Mouse (Mus musculus): Measurements from ENCODE around the gene Ftcd. TPM values are rescaled to one million over a fixed set of nuclear protein-coding genes. Genes with fewer than 3 reads are reported as not detected.

Gene Ftcd
- polyA plus RNA-seq, 1 experiment from 2014 or later: not detected

DNA sequence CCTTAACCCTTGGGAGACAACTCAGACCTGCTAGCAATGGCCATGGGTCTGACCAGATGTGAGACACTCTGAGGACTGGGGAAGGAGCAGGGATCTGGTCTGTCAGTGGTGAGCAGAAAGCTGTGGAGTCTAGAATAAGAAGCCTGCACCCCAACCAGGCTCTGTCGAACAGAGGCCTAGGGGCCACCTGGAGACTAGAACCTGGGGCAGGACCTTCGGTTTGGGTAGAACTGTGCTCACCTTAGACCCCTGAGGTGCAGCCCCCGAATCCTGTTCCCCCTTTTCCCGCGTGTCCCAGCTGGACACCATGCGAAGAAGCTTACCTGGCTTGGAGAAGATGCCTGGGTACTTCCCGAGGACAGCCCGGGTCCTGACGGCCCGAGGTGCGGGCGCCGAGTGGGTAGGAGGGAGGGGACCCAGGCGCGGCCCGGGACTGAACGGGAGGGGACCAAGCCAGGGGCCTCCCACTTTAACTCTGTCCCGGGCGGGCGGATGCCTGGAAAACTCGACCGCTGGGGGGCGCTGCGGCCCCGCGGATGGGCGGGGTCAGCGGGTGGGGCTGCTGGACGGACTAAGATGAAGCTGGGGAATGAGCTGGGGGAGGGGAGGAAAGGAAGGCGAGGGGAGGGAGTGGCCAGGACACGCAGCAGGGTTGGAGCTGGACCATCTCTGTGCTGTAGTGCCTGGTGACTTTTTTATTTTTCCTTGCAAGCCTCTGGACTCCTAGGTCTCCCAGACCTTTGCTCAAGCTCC lies 47.7 kb downstream of the Ftcd start, which contains the start of gene Col6a2:
Gene Col6a2 (minus strand): TSS at position 703 of the 753 bp plus-strand sequence.
- Histone ChIP-seq H3K9ac (peak within 1 kb of the TSS; percentile 63), H3K36me3 (no peaks in the 10 kb centered on the region), H3K27ac (no peak within 1 kb of the TSS), H3K4me2 (replicated peaks) (peak within 1 kb of the TSS; percentile 67), H3K4me1 (peaks cover 8% of the 10 kb centered on the region), H3K4me3 (peak within 1 kb of the TSS; percentile 39), H3K27me3 (no peaks in the 10 kb centered on the region), H3K9me3 (replicated peaks) (no peaks in the 10 kb centered on the region)
- peak; percentile 87 for ATAC-seq (ENCODE audit: low FRiP score)
- 3% methylated on average over 31 of the region's 31 CpGs for WGBS

DNA sequence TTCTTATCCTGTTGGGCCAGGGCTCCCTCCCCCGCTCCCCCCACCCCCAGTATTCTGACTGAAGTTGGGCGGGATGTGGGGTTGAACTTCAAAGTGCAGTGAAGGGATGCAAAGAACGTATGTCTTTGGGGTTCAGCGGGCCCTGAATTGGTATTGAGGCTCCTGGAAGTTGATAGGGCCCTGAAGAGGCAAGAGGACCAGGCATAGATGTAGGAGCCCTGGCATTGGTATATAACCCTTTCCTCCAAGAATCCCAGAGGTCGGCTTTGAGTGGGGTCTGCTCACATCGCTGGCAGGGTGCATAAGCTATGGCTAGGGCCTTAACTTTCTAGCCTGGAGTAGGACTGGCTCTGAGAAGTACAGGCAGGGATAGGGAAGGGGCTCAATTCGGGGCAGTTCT lies 48.3 kb downstream of the Ftcd start:
- WGBS: 18% methylated on average over 7 of the region's 7 CpGs
- Histone ChIP-seq H3K36me3 (no peaks in the 10 kb centered on the region), H3K9ac (no peak overlapping the region; the same call in 1 of the 2 replicates), H3K27ac (no peak overlapping the region), H3K27me3 (no peaks in the 10 kb centered on the region), H3K4me2 (replicated peaks) (peak overlapping the region; percentile 67), H3K9me3 (replicated peaks) (no peaks in the 10 kb centered on the region), H3K4me3 (peak overlapping the region; percentile 39), H3K4me1 (peaks cover 8% of the 10 kb centered on the region)
- ATAC-seq (ENCODE audit: low FRiP score): peak; percentile 13; the same call in 1 of the 2 replicates

DNA sequence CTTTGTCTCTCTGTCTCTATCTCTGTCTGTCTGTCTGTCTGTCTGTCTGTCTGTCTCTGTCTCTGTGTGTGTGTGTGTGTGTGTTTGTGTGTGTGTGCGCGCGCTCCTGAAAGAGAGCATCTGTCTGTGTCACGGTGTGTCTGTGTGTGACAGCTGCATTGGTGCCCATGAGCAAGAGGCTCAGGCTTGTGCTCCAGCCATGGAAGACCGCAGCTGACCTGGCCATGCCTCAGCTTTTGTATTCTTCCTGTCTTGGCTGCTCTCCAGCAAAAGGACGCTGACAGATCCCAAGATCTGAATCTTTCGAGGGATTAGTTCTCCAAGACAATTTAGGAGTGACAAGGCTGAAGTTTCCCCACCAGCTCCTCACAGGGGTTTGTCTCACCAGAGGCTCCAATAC lies 49.5 kb downstream of the Ftcd start:
- ATAC-seq (ENCODE audit: low FRiP score): no peak
- peaks cover 8% of the 10 kb centered on the region for H3K4me1 ChIP-seq
- H3K36me3 ChIP-seq: no peaks in the 10 kb centered on the region
- H3K9me3 ChIP-seq (replicated peaks): no peaks in the 10 kb centered on the region
- H3K4me2 ChIP-seq (replicated peaks): no peak overlapping the region
- no peak overlapping the region for H3K27ac ChIP-seq
- no peaks in the 10 kb centered on the region for H3K27me3 ChIP-seq
- WGBS: 73% methylated on average over 7 of the region's 7 CpGs
- H3K9ac ChIP-seq: no peak overlapping the region
- H3K4me3 ChIP-seq: no peak overlapping the region

DNA sequence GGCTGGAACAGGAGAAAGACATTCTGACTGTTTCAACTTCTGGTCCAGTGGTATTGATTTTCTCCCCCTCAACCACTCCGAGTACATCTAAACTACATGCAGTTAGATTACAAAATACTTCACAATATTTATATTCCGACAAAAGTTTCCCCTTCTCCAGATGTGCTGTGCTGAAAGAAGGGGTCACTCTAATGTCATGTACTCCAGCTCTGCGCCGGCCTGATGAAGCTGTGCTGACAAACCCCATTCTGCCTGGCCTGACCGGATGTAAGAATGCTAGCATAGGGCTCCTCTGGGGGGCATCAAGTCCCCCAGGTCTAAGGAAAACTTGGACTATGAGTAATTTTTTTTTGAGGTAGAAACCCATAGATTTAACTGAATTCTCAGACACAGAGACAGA lies 52.3 kb downstream of the Ftcd start:
- ATAC-seq (ENCODE audit: low FRiP score): no peak
- Histone ChIP-seq H3K9me3 (replicated peaks) (no peaks in the 10 kb centered on the region), H3K27me3 (no peaks in the 10 kb centered on the region), H3K36me3 (no peaks in the 10 kb centered on the region), H3K4me3 (no peak overlapping the region), H3K27ac (no peak overlapping the region), H3K9ac (no peak overlapping the region), H3K4me1 (peaks cover 8% of the 10 kb centered on the region), H3K4me2 (replicated peaks) (no peak overlapping the region)
- 75% methylated on average over 5 of the region's 5 CpGs for WGBS

DNA sequence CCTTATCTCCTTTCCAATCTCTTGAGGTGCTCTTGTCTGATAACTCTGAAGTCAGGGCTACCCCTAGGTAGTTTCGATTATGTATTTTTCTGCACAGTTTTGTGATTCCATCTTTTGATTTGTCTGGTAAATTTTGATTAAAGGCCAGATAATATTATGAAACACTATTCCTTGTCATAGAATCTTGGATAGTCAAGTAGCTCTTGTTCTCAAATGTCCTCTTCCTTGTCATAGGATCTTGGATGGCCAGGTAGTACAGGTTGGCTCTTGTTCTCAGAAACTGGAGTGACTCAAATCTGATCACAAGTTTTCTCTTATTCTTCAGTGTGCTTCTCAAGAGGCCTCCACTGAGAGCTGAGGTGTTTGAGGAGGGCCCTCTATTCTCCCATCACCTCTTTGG lies 55.2 kb downstream of the Ftcd start:
- no peak overlapping the region for H3K4me2 ChIP-seq (replicated peaks)
- WGBS: 93% methylated on average over 1 of the region's 1 CpGs
- H3K27ac ChIP-seq: no peak overlapping the region
- no peaks in the 10 kb centered on the region for H3K36me3 ChIP-seq
- H3K9me3 ChIP-seq (replicated peaks): no peaks in the 10 kb centered on the region
- H3K9ac ChIP-seq: no peak overlapping the region
- no peak for ATAC-seq (ENCODE audit: low FRiP score)
- H3K4me1 ChIP-seq: no peaks in the 10 kb centered on the region
- no peaks in the 10 kb centered on the region for H3K27me3 ChIP-seq
- no peak overlapping the region for H3K4me3 ChIP-seq

DNA sequence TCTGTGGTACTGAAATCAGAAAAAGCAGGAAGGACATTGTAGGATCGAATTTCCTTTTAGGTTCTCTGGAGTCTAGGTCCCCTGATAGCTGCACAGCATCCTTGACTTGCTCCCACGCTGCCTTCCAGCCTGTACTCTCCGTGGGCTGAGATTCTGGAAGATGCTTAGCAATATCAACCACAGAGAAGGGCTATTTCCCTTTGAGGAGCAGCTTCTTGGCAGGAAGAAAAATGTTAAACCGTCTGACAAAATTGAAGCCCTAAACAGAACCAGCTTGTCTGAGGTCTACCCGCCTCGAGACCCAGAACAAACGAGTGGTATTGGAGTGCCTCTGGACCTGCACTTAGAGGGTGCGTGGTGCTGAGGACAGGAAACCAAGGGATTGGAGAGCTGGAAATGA lies 57.2 kb downstream of the Ftcd start:
- Histone ChIP-seq H3K36me3 (no peaks in the 10 kb centered on the region), H3K27ac (no peak overlapping the region), H3K4me1 (no peaks in the 10 kb centered on the region), H3K9ac (no peak overlapping the region), H3K27me3 (no peaks in the 10 kb centered on the region), H3K4me2 (replicated peaks) (no peak overlapping the region), H3K9me3 (replicated peaks) (no peaks in the 10 kb centered on the region), H3K4me3 (no peak overlapping the region)
- 75% methylated on average over 8 of the region's 8 CpGs for WGBS
- no peak for ATAC-seq (ENCODE audit: low FRiP score)

DNA sequence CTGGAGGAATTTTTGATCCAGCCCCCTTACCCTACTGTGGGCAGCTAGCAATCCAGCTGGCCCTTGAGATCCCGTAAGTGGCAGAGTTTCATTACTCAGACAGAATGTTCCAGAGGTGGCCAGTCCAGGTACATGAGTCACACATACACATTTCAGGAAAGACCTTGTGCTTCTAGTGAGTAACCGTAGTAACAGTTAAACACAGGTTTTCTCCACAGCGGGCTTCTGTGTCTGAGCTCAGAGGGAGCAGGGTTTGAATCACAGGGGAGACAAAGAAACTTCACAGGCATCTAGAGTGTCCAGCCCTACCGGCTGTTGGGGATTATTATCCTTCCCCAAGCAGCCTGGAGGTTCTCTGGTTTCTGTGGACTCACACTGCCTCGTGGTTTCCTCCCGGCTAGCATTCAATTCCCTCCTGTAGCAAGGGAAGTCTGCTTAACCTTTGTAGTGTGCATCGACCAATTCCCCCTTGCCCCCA lies 58.7 kb downstream of the Ftcd start:
- no peaks in the 10 kb centered on the region for H3K27me3 ChIP-seq
- H3K9me3 ChIP-seq (replicated peaks): no peaks in the 10 kb centered on the region
- H3K4me1 ChIP-seq: no peaks in the 10 kb centered on the region
- no peak for ATAC-seq (ENCODE audit: low FRiP score)
- H3K4me3 ChIP-seq: no peak overlapping the region
- H3K27ac ChIP-seq: no peak overlapping the region; the same call in 1 of the 2 replicates
- H3K9ac ChIP-seq: no peak overlapping the region
- no peaks in the 10 kb centered on the region for H3K36me3 ChIP-seq
- H3K4me2 ChIP-seq (replicated peaks): no peak overlapping the region
- WGBS: 50% methylated on average over 7 of the region's 7 CpGs

DNA sequence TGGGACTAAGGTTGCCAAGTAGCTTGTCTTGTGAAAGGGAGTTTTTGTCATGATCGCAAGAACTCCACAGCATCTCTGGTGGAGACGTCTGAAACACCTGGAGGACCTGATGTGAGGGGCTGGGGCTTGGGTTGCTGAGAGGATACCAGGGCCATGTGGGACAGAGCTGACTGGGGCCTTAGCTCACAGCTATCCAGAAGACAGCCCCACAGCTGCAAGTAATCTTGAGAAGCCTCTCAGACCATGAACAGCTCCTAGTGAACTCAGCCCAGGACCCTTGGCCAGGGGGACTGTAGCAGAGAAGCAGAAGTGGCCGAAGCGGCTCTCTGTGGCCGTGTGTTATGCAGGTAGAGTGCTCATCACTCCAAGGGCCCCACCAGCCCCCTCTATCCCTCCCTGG lies 59.1 kb downstream of the Ftcd start:
- Histone ChIP-seq H3K27ac (peak overlapping the region; percentile 13), H3K4me2 (replicated peaks) (no peak overlapping the region), H3K27me3 (no peaks in the 10 kb centered on the region), H3K9ac (no peak overlapping the region), H3K4me1 (no peaks in the 10 kb centered on the region), H3K36me3 (no peaks in the 10 kb centered on the region), H3K4me3 (no peak overlapping the region), H3K9me3 (replicated peaks) (no peaks in the 10 kb centered on the region)
- ATAC-seq (ENCODE audit: low FRiP score): no peak
- WGBS: 85% methylated on average over 5 of the region's 5 CpGs

DNA sequence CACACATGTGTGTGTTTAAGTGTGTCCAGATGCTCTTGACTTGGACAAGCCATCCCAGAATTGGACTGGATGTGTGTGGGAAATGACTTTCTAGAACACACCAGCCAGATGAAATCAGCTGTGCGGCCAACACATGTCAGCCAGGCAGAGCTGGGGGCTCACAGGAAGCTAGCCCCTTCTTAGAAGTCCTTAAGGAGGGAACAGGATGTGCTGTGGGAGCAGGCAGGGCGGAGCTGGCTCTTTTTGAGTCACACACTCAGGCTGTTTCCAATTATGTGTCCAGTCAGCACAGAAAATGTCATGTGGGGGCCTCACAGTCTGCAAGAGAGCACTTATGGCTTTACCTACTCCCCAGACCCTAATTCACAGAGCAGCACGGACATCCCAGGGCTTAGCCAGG lies 60.6 kb downstream of the Ftcd start:
- H3K4me2 ChIP-seq (replicated peaks): no peak overlapping the region
- 66% methylated on average over 3 of the region's 3 CpGs for WGBS
- no peaks in the 10 kb centered on the region for H3K27me3 ChIP-seq
- H3K36me3 ChIP-seq: no peaks in the 10 kb centered on the region
- no peak overlapping the region for H3K9ac ChIP-seq
- H3K9me3 ChIP-seq (replicated peaks): no peaks in the 10 kb centered on the region
- no peaks in the 10 kb centered on the region for H3K4me1 ChIP-seq
- H3K4me3 ChIP-seq: no peak overlapping the region
- peak overlapping the region; percentile 48; the same call in 1 of the 2 replicates for H3K27ac ChIP-seq
- ATAC-seq (ENCODE audit: low FRiP score): no peak

DNA sequence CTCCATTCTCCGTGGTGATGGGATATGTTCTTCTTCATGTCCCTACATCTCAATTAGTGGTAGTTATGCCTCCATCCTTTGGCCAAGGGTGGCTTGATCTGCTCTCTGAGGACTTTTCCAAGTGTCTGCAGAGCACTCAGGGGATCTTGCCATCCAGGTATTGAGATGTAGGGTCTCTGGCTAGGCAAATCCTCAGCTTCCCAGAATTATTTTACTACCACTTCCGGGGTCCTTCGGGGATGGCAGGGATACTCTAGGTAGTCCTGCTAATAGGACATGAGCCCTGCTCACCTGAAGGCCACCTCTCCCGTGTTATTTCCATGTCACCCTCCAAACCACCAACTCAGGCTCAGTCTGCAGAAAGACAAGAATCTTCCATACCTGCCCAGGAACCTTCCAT lies 61.2 kb downstream of the Ftcd start:
- H3K36me3 ChIP-seq: no peaks in the 10 kb centered on the region
- no peak overlapping the region for H3K4me3 ChIP-seq
- 0 out of 2 replicates have a peak overlapping the region, but pooled peaks have one; percentile 48 for H3K27ac ChIP-seq
- 90% methylated on average over 4 of the region's 4 CpGs for WGBS
- H3K27me3 ChIP-seq: no peaks in the 10 kb centered on the region
- no peaks in the 10 kb centered on the region for H3K4me1 ChIP-seq
- no peak overlapping the region for H3K4me2 ChIP-seq (replicated peaks)
- H3K9ac ChIP-seq: no peak overlapping the region
- ATAC-seq (ENCODE audit: low FRiP score): no peak
- no peaks in the 10 kb centered on the region for H3K9me3 ChIP-seq (replicated peaks)

Other genes starting within 250 kb of the Ftcd start
- gene Dip2a, start 230.4 kb upstream of the Ftcd start, polyA plus RNA-seq (2016; fragmentation: Nextera tagmentation; extraction: Ambion mirVana): 14.4 and 16.1 TPM in 2 replicates
- gene AC141477.1, start 135.2 kb upstream of the Ftcd start, polyA plus RNA-seq (2016; fragmentation: Nextera tagmentation; extraction: Ambion mirVana): not detected in 2 replicates
- 15.8 and 16.7 TPM in 2 replicates for gene Pcnt, start 132.9 kb upstream of the Ftcd start, polyA plus RNA-seq (2016; fragmentation: Nextera tagmentation; extraction: Ambion mirVana)
- gene 2610028H24Rik, start 126.6 kb upstream of the Ftcd start, polyA plus RNA-seq (2016; fragmentation: Nextera tagmentation; extraction: Ambion mirVana): not detected in 2 replicates
- 83.3 and 91.8 TPM in 2 replicates for gene Mcm3ap, start 106.7 kb upstream of the Ftcd start, polyA plus RNA-seq (2016; fragmentation: Nextera tagmentation; extraction: Ambion mirVana)
- gene Ybey, start 106.5 kb upstream of the Ftcd start, polyA plus RNA-seq (2016; fragmentation: Nextera tagmentation; extraction: Ambion mirVana): 8.0 and 8.5 TPM in 2 replicates
- 51.5 and 60.3 TPM in 2 replicates for gene Lss, start 44.1 kb upstream of the Ftcd start, polyA plus RNA-seq (2016; fragmentation: Nextera tagmentation; extraction: Ambion mirVana)
- not detected in 2 replicates for gene Spatc1l, start 13.4 kb upstream of the Ftcd start, polyA plus RNA-seq (2016; fragmentation: Nextera tagmentation; extraction: Ambion mirVana)
- gene Col6a2, start 48.0 kb downstream of the Ftcd start, polyA plus RNA-seq (2016; fragmentation: Nextera tagmentation; extraction: Ambion mirVana): 53.0 and 68.6 TPM in 2 replicates
- 43.6 and 62.6 TPM in 2 replicates for gene Col6a1, start 150.5 kb downstream of the Ftcd start, polyA plus RNA-seq (2016; fragmentation: Nextera tagmentation; extraction: Ambion mirVana)

Data from hindbrain, embryonic 12.5 days (tissue).